Mouse (Mus musculus): ENCODE results near the gene Gm7358.
A peak's percentile ranks its signal among the peaks of the same experiment; 100 is the strongest.
"Not testable (repeated sequence)": the region's sequence is repeated elsewhere in the genome, so short reads cannot be mapped to it uniquely, and the experiment has no call there.

Gm7358 gene

GRCm38 (mm10) chr17:14059431-14059830 lies at the start of gene Gm7358:
Gm7358 (minus strand) TSS chr17:14059531.
- not testable (repeated sequence) for DNase-seq

DNA sequence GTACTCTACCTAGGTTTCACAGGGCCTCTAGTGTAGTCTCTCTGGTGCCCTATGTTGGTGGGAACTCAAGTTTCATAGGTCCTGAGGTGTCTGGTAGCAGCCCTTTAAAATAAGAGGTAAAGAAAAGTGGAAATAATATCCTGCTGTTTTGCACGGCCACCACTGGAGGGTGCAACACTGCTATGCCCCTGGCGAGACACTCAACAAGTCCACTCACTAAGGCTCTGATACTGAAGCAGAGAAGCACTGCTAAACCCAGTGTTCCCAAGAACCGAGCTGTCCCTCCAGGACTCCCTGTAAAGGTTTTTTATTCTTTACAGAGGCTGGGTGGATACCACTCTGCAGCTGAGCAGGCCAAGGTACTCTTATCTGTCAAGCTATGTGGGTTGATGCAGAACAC lies 43.7 kb upstream of the Gm7358 start:
- DNase-seq = not testable (repeated sequence)

- peak; percentile 19 for DNase-seq
Measured at GRCm38 (mm10) chr17:14101446-14101980, 42.2 kb upstream of the Gm7358 start.

DNA sequence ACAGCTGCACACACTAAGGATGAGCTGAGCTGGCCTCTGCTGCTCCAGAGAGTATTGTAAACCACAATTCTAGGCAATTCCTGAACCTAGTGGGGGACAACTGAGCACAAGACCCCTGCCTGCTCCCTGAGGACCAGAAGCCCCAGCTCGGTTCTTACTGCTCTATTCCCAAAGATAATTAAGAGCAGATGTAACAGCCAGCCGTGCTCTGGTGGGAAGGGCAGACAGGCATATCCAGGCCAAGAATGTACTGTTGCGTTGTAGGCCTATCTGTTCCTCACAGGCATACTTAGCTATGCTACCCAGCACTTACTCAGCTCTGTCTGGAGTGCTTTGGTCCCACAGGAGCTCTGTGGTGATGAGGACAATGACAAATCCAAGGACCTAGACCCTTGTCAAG lies 40.6 kb upstream of the Gm7358 start:
- not testable (repeated sequence) for DNase-seq

- not testable (repeated sequence) for DNase-seq
Measured at GRCm38 (mm10) chr17:14094165-14094564, 34.8 kb upstream of the Gm7358 start.

GRCm38 (mm10) chr17:14086629-14087028 lies 27.3 kb upstream of the Gm7358 start:
- not testable (repeated sequence) for DNase-seq

DNA sequence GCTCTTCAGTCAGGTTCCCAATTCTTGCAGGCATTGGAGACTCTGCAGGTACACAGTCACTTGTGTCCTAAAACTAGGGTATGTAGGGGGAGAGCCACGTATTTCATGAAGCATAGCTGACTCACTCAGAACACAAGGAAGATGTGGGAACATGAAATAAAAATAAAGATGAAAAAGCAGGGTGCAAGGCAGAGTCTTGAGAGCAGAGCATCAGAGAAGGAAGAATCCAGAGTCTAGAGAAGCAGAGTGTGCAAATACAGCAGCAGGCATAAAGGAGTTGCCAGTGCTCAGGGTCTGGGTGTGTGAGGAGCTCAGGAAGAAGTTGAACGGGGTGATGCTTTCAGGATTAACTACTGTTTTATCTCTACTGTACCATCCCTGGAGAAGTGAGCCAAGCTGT lies 17.5 kb downstream of the Gm7358 start:
- DNase-seq = not testable (repeated sequence)

DNA sequence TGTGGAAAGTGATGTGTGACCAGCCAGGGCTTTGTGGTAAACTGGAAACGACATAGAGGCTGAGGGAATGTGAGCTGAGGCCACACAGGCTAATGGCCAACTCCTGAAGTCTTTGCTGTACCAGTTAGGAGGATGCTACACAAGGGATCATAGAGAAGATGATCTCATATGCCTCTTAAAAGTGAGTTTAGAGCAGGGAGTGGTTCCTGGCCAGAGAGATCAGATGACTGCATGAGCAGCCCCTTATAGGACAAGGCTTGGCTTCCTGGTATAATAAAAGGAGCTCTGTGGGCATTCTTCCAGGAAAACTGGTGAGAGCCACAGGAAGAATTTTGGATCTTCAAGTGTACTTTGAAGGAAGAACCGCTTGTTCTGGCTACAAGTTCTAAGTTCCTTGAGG lies 22.3 kb downstream of the Gm7358 start:
- not testable (repeated sequence) for DNase-seq

DNA sequence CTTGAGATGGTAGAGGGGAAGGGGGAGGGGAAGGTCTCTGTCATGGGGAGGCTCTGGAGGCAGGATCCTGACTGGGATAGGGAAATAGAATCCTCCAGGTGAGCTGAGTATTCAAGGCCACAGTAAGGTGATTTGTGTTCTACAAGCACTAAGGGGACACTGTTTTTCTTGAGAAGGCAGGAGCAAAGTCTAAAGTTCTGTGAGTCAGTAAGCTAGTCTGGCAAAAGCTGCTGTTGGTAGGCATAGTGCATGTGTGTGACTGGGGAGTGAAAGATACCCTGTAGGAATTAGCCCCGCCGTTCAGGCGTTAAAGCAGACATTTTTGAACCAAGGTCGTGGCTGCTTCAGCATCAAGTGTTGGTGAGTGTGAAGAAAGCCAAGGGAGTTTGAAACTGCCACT lies 23.2 kb downstream of the Gm7358 start:
- not testable (repeated sequence) for DNase-seq

Measured in cerebellum, adult 9-10 months (tissue).